Mouse (Mus musculus) erythroblast, adult 5-6 weeks (primary cell): ENCODE data around the gene Mastl. TPM values are rescaled to one million over a fixed set of nuclear protein-coding genes. Genes with fewer than 3 reads are reported as not detected.

Experiments
- ATAC-seq: replicated peaks from 2 replicates; pipeline ENCODE4 v1.8.0; 2016; ENCODE audit warnings: moderate number of reproducible peaks, mild to moderate bottlenecking, moderate TSS enrichment, inconsistent platforms; ENCODE audit not compliant: poor library complexity, low FRiP score, severe bottlenecking
- total RNA-seq, 2 experiments: library from RNA; stranded (forward) in 1 of 2; stranded (reverse) in 1 of 2; fragments of 150-400 nt in 1 of 2; fragments of 200-764, 138-1000 nt in 1 of 2; gene quantifications; 2 replicates each; pipeline versions ENCODE4 v1.2.3 to v1.2.4; 2015 to 2017; ENCODE audit warnings: low replicate concordance in 2 of 2

The Mastl gene
- total RNA-seq, 2 experiments from 2014 or later: 0.38 to 9.5 TPM

- peak; percentile 86 for ATAC-seq
These were observed 88.1 kb downstream of the Mastl start, which contains the start of gene Acbd5 for GRCm38 (mm10) chr2:23067552-23068369. Gene Acbd5, plus strand, starts transcription at chr2:23068167.

Other genes with a start within 250 kb of the Mastl start
- gene Abi1, start 115.8 kb downstream of the Mastl start, total RNA-seq (2015; ENCODE audit: low replicate concordance): 44.4 and 53.1 TPM in 2 replicates
- 53.5 and 75.7 TPM in 2 replicates for gene Abi1, start 115.8 kb downstream of the Mastl start, total RNA-seq (2017; ENCODE audit: low replicate concordance)
- gene Acbd5, start 87.9 kb downstream of the Mastl start, total RNA-seq (2015; ENCODE audit: low replicate concordance): 46.5 and 50.8 TPM in 2 replicates
- gene Acbd5, start 87.9 kb downstream of the Mastl start, total RNA-seq (2017; ENCODE audit: low replicate concordance): 86.6 and 127 TPM in 2 replicates
- gene Yme1l1, start 345 bp upstream of the Mastl start, total RNA-seq (2015; ENCODE audit: low replicate concordance): 68.3 and 70.5 TPM in 2 replicates
- gene Yme1l1, start 345 bp upstream of the Mastl start, total RNA-seq (2017; ENCODE audit: low replicate concordance): 77.9 and 83.5 TPM in 2 replicates
- not detected in 2 replicates for gene 4931423N10Rik, start 51.5 kb upstream of the Mastl start, total RNA-seq (2015; ENCODE audit: low replicate concordance)
- gene 4931423N10Rik, start 51.5 kb upstream of the Mastl start, total RNA-seq (2017; ENCODE audit: low replicate concordance): not detected in 2 replicates
- not detected in 2 replicates for gene Nxph2, start 165.2 kb upstream of the Mastl start, total RNA-seq (2015; ENCODE audit: low replicate concordance)
- gene Nxph2, start 165.2 kb upstream of the Mastl start, total RNA-seq (2017; ENCODE audit: low replicate concordance): not detected in 2 replicates